Mouse (Mus musculus) ES-E14 (cell line): Measurements from ENCODE around the gene Sdccag8. TPM values are rescaled to one million over a fixed set of nuclear protein-coding genes. Genes with fewer than 3 reads are reported as not detected.

Experiments
- DNase-seq: peaks from one replicate; pipeline ENCODE4 v3.0.0-alpha.2; 2013; ENCODE audit warnings: low read depth, low spot score
- H3K27ac ChIP-seq: 2 replicates; pipeline ENCODE4 v1.5.1; 2012; ENCODE audit warnings: low read depth, mild to moderate bottlenecking, low read length, moderate library complexity, mixed read lengths; ENCODE audit not compliant: poor library complexity, insufficient read depth, severe bottlenecking
- H3K36me3 ChIP-seq: 2 replicates; pipeline ENCODE4 v1.6.1; 2012; ENCODE audit warnings: mild to moderate bottlenecking, low read length, moderate library complexity, mixed read lengths; ENCODE audit not compliant: control insufficient read depth, poor library complexity, insufficient read depth, severe bottlenecking
- H3K4me1 ChIP-seq, 2 experiments: fragments of 150-350 bp in 1 of 2; sonication (generic) in 1 of 2; 2 replicates each; pipeline ENCODE4 v1.6.1; 2012; ENCODE audit warnings: low read length in 2 of 2, mild to moderate bottlenecking in 1 of 2, mixed read lengths in 1 of 2; ENCODE audit not compliant: control insufficient read depth in 2 of 2, insufficient read depth in 2 of 2, poor library complexity in 1 of 2
- H3K4me3 ChIP-seq, 2 experiments: fragments of 150-350 bp in 1 of 2; sonication (generic) in 1 of 2; 2 replicates each; pipeline ENCODE4 v1.5.1; 2012; ENCODE audit warnings: low read length in 2 of 2, low read depth in 1 of 2, mild to moderate bottlenecking in 1 of 2, mixed read lengths in 1 of 2; ENCODE audit not compliant: insufficient read depth in 1 of 2, poor library complexity in 1 of 2, severe bottlenecking in 1 of 2
- H3K9ac ChIP-seq: 2 replicates; pipeline ENCODE4 v1.6.1; 2012; ENCODE audit warnings: low read depth, mild to moderate bottlenecking, low read length, mixed read lengths; ENCODE audit not compliant: poor library complexity, insufficient read depth, severe bottlenecking
- H3K9me3 ChIP-seq: fragments of 150-350 bp; sonication (generic); 2 replicates; pipeline ENCODE4 v1.6.1; 2012; ENCODE audit warnings: low read depth, mild to moderate bottlenecking, low read length; ENCODE audit not compliant: control insufficient read depth, insufficient read depth
- CHD2 ChIP-seq: IDR thresholded peaks from 2 replicates; pipeline ENCODE4 v1.6.1; 2014; ENCODE audit warnings: mild to moderate bottlenecking, low read depth, low read length, inconsistent platforms
- HCFC1 ChIP-seq: IDR thresholded peaks from 2 replicates; pipeline ENCODE4 v1.6.1; 2012; ENCODE audit warnings: low read length, inconsistent platforms, borderline replicate concordance; ENCODE audit not compliant: insufficient read depth
- MAFK ChIP-seq: IDR thresholded peaks from 2 replicates; pipeline ENCODE4 v1.6.1; 2014; ENCODE audit warnings: mild to moderate bottlenecking, low read depth, low read length, inconsistent platforms; ENCODE audit not compliant: insufficient read depth
- ZC3H11A ChIP-seq: IDR thresholded peaks from 2 replicates; pipeline ENCODE4 v1.6.1; 2012; ENCODE audit warnings: low read depth, mild to moderate bottlenecking, inconsistent platforms, low read length, borderline replicate concordance
- ZNF384 ChIP-seq: IDR thresholded peaks from 2 replicates; pipeline ENCODE4 v1.6.1; 2012; ENCODE audit warnings: low read depth, low read length, inconsistent platforms
- in situ Hi-C, 2 experiments: fragments of 600-800 bp; cut with MboI; formaldehyde crosslinking; loops; one replicate each; pipeline ENCODE4 v1.15.1; 2025; ENCODE audit warnings: low sequenced_read_pairs in 2 of 2, inconsistent platforms in 1 of 2; ENCODE audit not compliant: unreplicated experiment in 2 of 2
- total RNA-seq: library from RNA; depleted of rRNA; stranded (reverse); fragments of 300-350 nt; gene quantifications from 2 replicates; pipeline ENCODE4 v1.2.3, GENCODE M21; 2012

Gene Sdccag8
- total RNA-seq, 1 experiment = 5.0 TPM

DNA sequence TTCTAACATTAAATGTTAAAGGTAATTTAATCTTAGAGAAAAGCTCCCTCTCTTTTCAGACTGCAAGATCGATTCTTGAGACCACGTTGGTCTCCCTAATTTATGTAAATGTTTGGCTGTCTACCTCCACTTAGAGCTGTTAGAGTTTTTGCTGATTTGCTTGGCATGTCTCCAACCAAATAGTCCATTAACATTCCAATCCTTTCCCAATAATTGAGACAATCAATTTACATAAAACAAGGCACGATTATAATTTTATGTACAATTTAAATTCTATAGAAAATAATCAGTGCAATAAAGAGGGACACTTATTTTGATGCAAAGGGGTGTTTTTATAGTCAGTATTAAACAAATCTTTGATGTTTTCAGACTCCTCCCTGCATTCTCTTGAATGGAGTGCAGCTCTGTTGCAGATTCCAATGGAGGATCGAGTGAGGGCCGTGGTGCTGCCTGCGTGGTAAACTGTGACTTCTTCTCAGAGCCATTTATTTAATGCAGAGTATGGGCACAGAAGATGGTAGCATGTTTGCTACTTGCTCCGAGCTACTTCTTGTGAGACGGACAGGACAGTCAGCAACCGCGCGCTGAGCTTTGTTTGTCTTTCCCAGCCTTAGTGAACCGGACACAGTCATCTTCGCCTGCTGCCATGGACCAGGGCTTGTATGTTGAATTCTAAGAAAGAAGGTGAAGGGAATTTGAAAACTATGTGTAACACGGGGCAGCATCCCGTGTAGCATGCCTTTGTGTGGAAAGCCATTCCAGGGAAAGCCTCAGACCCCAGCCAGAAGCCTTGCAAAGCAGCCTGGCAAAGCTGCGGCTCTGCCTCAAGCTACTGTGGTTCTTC lies 156.4 kb downstream of the Sdccag8 start:
- DNase-seq = no peak
- Histone ChIP-seq H3K4me1 (0 out of 4 replicates have a peak, but pooled peaks cover 0 to 1% of the 10 kb centered on the region in 2 experiments), H3K36me3 (no peaks in the 10 kb centered on the region), H3K27ac (no peak overlapping the region), H3K9ac (no peak overlapping the region), H3K9me3 (no peaks in the 10 kb centered on the region), H3K4me3 (no peak overlapping the region)
- in situ Hi-C loops = no loop called here
- TF ChIP-seq ZNF384 (no peak), MAFK (no peak), ZC3H11A (no peak), HCFC1 (no peak), CHD2 (no peak)

DNA sequence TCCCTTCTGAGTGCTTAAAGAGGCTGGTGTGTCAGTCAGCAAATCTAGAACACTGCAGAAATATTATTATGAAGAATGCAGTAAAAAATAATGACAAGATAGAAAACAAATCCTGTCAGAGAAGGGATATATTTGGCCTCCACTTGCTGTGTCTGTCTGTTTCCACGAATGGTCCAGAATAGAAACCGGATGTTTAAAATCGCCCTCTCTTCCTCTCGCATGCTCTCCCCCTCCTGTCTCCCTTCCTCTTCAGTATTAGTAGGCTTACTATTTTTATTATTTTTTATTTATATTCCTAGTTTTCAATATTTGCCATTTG lies 157.0 kb downstream of the Sdccag8 start:
- Histone ChIP-seq H3K4me1 (0 out of 4 replicates have a peak, but pooled peaks cover 0 to 1% of the 10 kb centered on the region in 2 experiments), H3K9ac (no peak overlapping the region), H3K36me3 (no peaks in the 10 kb centered on the region), H3K27ac (no peak overlapping the region), H3K4me3 (no peak overlapping the region), H3K9me3 (no peaks in the 10 kb centered on the region)
- DNase-seq = no peak
- TF ChIP-seq HCFC1 = no peak
- no peak for TF ChIP-seq CHD2
- no peak for TF ChIP-seq ZNF384
- no peak for TF ChIP-seq MAFK
- TF ChIP-seq ZC3H11A = no peak
- in situ Hi-C loops = no loop called here

DNA sequence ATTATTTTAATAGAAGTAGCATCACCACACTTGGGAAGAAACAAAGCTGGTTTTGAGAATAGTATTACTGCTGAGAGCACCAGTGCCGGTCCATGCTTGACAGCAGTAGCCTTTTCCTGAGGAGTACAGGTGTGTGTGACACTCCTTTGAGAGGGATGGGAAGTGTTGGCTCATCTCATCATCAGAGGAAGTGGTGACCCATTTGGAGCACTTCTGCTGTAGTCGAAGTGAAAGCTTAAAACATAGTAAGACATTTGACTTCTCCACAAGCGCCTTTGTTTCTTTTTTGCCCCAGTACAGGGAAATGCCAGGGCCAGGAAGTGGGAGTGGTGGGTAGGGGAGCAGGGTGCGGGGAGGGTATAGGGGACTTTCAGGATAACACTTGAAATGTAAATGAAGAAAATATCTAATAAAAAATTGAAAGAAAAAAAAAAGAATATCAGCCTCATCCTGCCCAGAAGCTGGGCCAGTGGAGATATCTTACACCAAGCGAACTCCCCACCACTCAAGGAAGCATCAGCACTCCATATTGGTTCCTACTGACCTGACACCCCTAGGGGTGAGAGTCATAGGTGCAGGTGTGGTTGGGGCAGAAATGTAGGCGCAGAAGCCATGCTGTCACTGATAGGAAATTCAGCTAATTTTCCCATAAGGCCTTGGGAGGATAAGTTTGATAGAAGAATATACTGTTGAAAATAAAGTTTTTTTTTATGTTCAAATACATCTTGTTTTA lies 159.1 kb downstream of the Sdccag8 start:
- no peak overlapping the region for H3K9ac ChIP-seq
- H3K27ac ChIP-seq = no peak overlapping the region
- H3K4me3 ChIP-seq = no peak overlapping the region
- H3K4me1 ChIP-seq = no peaks in the 10 kb centered on the region
- no peaks in the 10 kb centered on the region for H3K9me3 ChIP-seq
- no peaks in the 10 kb centered on the region for H3K36me3 ChIP-seq
- in situ Hi-C loops = no loop called here
- TF ChIP-seq HCFC1 = no peak
- no peak for TF ChIP-seq ZC3H11A
- TF ChIP-seq ZNF384 = no peak
- TF ChIP-seq CHD2 = no peak
- no peak for TF ChIP-seq MAFK
- no peak for DNase-seq

DNA sequence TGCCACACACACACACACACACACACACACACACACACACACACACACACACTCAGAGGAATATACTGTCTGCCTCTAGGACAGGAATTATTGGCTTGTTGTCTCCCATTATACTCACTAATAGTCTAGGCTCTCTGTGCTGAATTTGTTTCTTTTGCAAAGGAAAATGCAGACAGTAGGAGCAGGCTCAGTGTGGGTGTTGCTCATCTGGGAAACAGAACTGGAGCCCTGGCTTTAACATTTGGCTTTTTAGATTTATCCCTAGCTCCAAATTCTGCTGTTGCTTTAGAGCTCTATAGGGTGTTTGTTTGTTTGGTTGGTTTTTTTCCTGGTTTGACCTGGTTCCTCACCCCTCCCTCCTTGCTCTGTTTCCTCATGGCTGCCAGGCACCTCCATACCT lies 164.8 kb downstream of the Sdccag8 start:
- H3K4me3 ChIP-seq = no peak overlapping the region
- peaks cover 0 to 2% of the 10 kb centered on the region in 2 experiments; a peak in 1 of 4 replicates for H3K4me1 ChIP-seq
- H3K9ac ChIP-seq = no peak overlapping the region
- no peak overlapping the region for H3K27ac ChIP-seq
- H3K36me3 ChIP-seq = no peaks in the 10 kb centered on the region; the same call in 1 of the 2 replicates
- no peak for DNase-seq
- no peaks in the 10 kb centered on the region for H3K9me3 ChIP-seq
- no peak for TF ChIP-seq CHD2
- no peak for TF ChIP-seq HCFC1
- TF ChIP-seq ZC3H11A = no peak
- no peak for TF ChIP-seq MAFK
- in situ Hi-C loops = no loop called here
